Mouse (Mus musculus): ENCODE data around the gene Cdk2ap1. TPM values are rescaled to one million over a fixed set of nuclear protein-coding genes. Genes with fewer than 3 reads are reported as not detected.
"Not testable (repeated sequence)": the region's sequence is repeated elsewhere in the genome, so short reads cannot be mapped to it uniquely, and the experiment has no call there.

Cdk2ap1 gene
- polyA plus RNA-seq, 1 experiment from 2014 or later: 62.3 TPM

DNA sequence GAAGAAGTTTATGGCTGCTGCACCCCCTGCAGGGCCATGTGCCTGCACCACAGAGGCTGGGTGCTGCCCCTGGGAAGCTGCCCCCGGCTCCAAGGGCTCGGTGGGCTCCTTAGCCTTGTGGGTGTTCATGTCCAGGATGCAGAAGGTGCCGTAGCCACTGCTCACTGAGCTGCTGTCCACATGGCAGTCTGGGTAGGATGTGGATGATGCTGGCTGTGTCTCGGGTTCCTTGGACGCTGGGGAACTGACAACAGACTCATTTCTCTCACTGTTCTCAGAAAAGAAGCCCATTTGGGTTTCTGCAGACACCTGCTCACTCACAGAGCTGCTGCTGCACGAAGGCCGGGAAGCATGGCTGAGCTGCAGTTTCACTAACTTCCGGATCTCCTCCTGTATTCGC, 47.4 kb downstream of the Cdk2ap1 start:
- H3K9ac ChIP-seq (ENCODE audit: low read depth, low read length): no peak overlapping the region
- 92% methylated on average over 9 of the region's 9 CpGs for WGBS
- no peaks in the 10 kb centered on the region for H3K9me3 ChIP-seq (ENCODE audit: control insufficient read depth, low read length)
- no peaks in the 10 kb centered on the region for H3K4me1 ChIP-seq (ENCODE audit: control insufficient read depth, insufficient read depth, low read length)
- peaks cover 73% of the 10 kb centered on the region for H3K36me3 ChIP-seq (ENCODE audit: control insufficient read depth, insufficient read depth, low read length)
- ATAC-seq (ENCODE audit: low FRiP score, low TSS enrichment): no peak
- H3K4me3 ChIP-seq (ENCODE audit: low read length): no peak overlapping the region
- H3K4me2 ChIP-seq (replicated peaks; ENCODE audit: low read depth, low read length): no peak overlapping the region
- H3K27ac ChIP-seq (ENCODE audit: low read depth, low read length): no peak overlapping the region
- no peaks in the 10 kb centered on the region for H3K27me3 ChIP-seq (ENCODE audit: control insufficient read depth, insufficient read depth, low read length)

DNA sequence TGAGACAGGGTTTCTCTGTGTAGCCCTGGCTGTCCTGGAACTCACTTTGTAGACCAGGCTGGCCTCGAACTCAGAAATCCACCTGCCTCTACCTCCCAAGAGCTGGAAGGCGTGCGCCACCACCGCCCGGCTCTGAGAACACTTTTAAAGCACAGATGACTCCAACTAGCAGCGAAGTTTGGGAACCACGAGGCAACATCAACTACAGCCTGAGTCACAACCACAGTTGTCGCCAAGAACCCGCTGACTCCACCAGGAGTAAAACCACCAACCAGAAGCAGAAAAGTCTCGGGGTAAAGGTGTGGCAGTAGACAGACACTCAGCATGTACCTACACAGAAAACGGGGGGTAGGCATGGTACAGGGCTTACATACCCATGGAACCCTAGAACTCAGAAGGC, 52.8 kb downstream of the Cdk2ap1 start:
- no peak overlapping the region for H3K4me3 ChIP-seq (ENCODE audit: low read length)
- H3K27me3 ChIP-seq (ENCODE audit: control insufficient read depth, insufficient read depth, low read length): no peaks in the 10 kb centered on the region
- no peak overlapping the region for H3K27ac ChIP-seq (ENCODE audit: low read depth, low read length)
- H3K9ac ChIP-seq (ENCODE audit: low read depth, low read length): no peak overlapping the region
- ATAC-seq (ENCODE audit: low FRiP score, low TSS enrichment): no peak
- no peak overlapping the region for H3K4me2 ChIP-seq (replicated peaks; ENCODE audit: low read depth, low read length)
- 95% methylated on average over 11 of the region's 11 CpGs for WGBS
- no peaks in the 10 kb centered on the region for H3K9me3 ChIP-seq (ENCODE audit: control insufficient read depth, low read length)
- peaks cover 71% of the 10 kb centered on the region for H3K36me3 ChIP-seq (ENCODE audit: control insufficient read depth, insufficient read depth, low read length)
- H3K4me1 ChIP-seq (ENCODE audit: control insufficient read depth, insufficient read depth, low read length): no peaks in the 10 kb centered on the region

DNA sequence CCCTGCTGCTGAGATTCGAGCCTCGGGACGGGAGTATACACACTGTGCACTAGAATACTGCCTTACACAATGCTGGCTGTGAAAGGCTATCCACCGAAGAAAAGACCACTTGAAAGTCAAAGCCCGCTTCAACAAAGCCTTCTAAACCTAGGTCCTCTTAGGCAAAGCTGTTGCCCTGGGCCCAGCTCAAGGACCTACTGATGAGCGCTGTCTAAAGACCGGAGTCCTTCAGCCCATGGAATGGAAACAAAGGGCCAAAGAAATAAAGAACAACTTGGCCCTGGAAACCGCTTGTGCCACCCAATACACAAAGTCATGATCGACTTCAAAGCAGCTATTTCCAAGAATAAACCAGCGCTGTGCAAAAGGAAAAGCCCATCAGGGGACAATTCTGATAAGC, 53.7 kb downstream of the Cdk2ap1 start:
- ATAC-seq (ENCODE audit: low FRiP score, low TSS enrichment): no peak
- 95% methylated on average over 10 of the region's 10 CpGs for WGBS

DNA sequence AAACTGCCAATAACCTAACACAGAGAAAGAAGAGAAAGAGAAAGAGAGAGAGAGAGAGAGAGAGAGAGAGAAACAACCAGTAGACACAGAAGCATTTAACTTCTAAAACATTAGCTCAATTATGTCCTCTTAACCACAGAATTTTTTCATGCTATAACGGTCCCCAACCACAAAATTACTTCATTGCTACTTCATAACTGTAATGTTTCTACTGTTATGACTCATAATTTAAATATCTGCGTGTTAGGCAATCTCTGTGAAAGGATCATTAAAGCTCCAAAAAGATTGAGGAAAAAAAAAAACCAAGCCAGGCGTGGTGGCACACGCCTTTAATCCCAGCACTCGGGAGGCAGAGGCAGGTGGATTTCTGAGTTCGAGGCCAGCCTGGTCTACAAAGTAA, 60.0 kb downstream of the Cdk2ap1 start:
- H3K27ac ChIP-seq (ENCODE audit: low read depth, low read length); H3K4me1 ChIP-seq (ENCODE audit: control insufficient read depth, insufficient read depth, low read length); ATAC-seq (ENCODE audit: low FRiP score, low TSS enrichment); H3K9ac ChIP-seq (ENCODE audit: low read depth, low read length); H3K4me3 ChIP-seq (ENCODE audit: low read length); H3K27me3 ChIP-seq (ENCODE audit: control insufficient read depth, insufficient read depth, low read length); H3K4me2 ChIP-seq (replicated peaks; ENCODE audit: low read depth, low read length); H3K9me3 ChIP-seq (ENCODE audit: control insufficient read depth, low read length): not testable (repeated sequence)
- WGBS: 96% methylated on average over 6 of the region's 6 CpGs
- peaks cover 65% of the 10 kb centered on the region for H3K36me3 ChIP-seq (ENCODE audit: control insufficient read depth, insufficient read depth, low read length)

More for the DNA sequence above, 53.7 kb downstream of the Cdk2ap1 start:
- H3K4me3 ChIP-seq (ENCODE audit: low read length): no peak overlapping the region
- peaks cover 64% of the 10 kb centered on the region for H3K36me3 ChIP-seq (ENCODE audit: control insufficient read depth, insufficient read depth, low read length)
- no peaks in the 10 kb centered on the region for H3K27me3 ChIP-seq (ENCODE audit: control insufficient read depth, insufficient read depth, low read length)
- no peaks in the 10 kb centered on the region for H3K4me1 ChIP-seq (ENCODE audit: control insufficient read depth, insufficient read depth, low read length)
- H3K27ac ChIP-seq (ENCODE audit: low read depth, low read length): no peak overlapping the region
- no peak overlapping the region for H3K9ac ChIP-seq (ENCODE audit: low read depth, low read length)
- no peaks in the 10 kb centered on the region for H3K9me3 ChIP-seq (ENCODE audit: control insufficient read depth, low read length)
- H3K4me2 ChIP-seq (replicated peaks; ENCODE audit: low read depth, low read length): no peak overlapping the region

DNA sequence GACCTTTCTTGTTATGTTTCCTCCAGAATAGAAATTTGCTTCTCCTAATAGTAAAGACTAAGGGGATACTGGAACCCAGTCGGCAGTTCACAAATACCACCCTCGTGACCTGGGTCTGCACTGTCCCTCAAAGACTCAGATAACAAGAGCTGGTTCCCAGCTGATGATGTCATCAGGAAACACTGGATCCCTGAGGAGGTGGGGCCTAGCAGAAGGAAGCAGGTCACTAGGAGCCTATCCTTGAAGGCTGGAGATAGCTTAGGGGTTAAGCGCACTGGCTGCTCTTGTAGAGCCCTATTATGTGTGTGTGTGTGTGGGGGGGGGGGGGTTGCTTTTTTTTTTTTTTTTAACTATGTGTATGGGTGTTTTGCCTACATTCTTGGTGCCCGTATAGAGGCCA, 62.8 kb downstream of the Cdk2ap1 start:
- Histone ChIP-seq H3K9me3 (ENCODE audit: control insufficient read depth, low read length) (no peaks in the 10 kb centered on the region), H3K9ac (ENCODE audit: low read depth, low read length) (no peak overlapping the region), H3K4me3 (ENCODE audit: low read length) (no peak overlapping the region), H3K4me1 (ENCODE audit: control insufficient read depth, insufficient read depth, low read length) (no peaks in the 10 kb centered on the region), H3K4me2 (replicated peaks; ENCODE audit: low read depth, low read length) (no peak overlapping the region), H3K36me3 (ENCODE audit: control insufficient read depth, insufficient read depth, low read length) (peaks cover 58% of the 10 kb centered on the region), H3K27ac (ENCODE audit: low read depth, low read length) (no peak overlapping the region), H3K27me3 (ENCODE audit: control insufficient read depth, insufficient read depth, low read length) (no peaks in the 10 kb centered on the region)
- 78% methylated on average over 4 of the region's 4 CpGs for WGBS
- no peak for ATAC-seq (ENCODE audit: low FRiP score, low TSS enrichment)

DNA sequence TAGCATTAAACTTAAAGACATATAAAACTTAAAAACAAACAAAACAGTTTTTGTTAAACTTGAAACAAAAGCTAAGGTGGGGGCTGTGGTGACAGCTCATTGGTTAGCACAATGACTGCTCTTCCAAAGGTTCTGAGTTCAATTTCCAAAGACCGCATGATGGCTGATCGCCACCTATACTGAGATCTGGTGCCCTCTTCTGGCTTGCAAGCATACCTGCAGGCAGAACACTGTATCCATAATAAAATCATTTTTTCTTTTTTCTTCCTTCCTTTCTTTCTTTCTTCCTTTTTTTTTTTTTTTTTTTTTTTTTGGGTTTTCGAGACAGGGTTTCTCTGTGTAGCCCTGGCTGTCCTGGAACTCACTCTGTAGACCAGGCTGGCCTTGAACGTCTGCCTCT, 63.6 kb downstream of the Cdk2ap1 start:
- ATAC-seq (ENCODE audit: low FRiP score, low TSS enrichment); H3K27me3 ChIP-seq (ENCODE audit: control insufficient read depth, insufficient read depth, low read length); H3K27ac ChIP-seq (ENCODE audit: low read depth, low read length); H3K4me1 ChIP-seq (ENCODE audit: control insufficient read depth, insufficient read depth, low read length); H3K4me3 ChIP-seq (ENCODE audit: low read length); H3K9ac ChIP-seq (ENCODE audit: low read depth, low read length); H3K9me3 ChIP-seq (ENCODE audit: control insufficient read depth, low read length); H3K4me2 ChIP-seq (replicated peaks; ENCODE audit: low read depth, low read length): not testable (repeated sequence)
- 73% methylated on average over 3 of the region's 4 CpGs for WGBS
- H3K36me3 ChIP-seq (ENCODE audit: control insufficient read depth, insufficient read depth, low read length): peaks cover 61% of the 10 kb centered on the region

DNA sequence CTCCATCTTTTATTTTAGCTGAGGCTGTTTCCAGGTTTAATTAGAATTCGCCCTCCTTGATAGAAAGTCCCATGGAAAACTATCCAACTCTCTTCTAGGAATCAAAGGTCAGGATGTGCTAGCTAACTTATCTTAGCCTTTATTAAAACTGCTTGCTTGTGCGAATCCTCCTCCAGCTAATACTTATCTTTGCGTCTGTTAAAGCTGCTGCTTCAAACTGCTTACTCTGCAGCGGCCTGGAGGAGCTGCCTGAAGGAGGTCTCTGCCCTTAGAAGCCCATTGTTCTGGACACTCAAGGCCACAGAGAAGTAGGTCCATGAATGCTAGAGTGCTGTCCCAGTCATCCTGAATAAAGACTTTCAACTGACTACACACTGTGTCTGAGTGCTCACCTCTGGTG, 66.4 kb downstream of the Cdk2ap1 start:
- no peaks in the 10 kb centered on the region for H3K9me3 ChIP-seq (ENCODE audit: control insufficient read depth, low read length)
- H3K4me1 ChIP-seq (ENCODE audit: control insufficient read depth, insufficient read depth, low read length): no peaks in the 10 kb centered on the region
- H3K27me3 ChIP-seq (ENCODE audit: control insufficient read depth, insufficient read depth, low read length): no peaks in the 10 kb centered on the region
- ATAC-seq (ENCODE audit: low FRiP score, low TSS enrichment): no peak
- H3K27ac ChIP-seq (ENCODE audit: low read depth, low read length): no peak overlapping the region
- H3K9ac ChIP-seq (ENCODE audit: low read depth, low read length): no peak overlapping the region
- no peak overlapping the region for H3K4me3 ChIP-seq (ENCODE audit: low read length)
- whole genome bisulfite sequencing: 96% methylated on average over 4 of the region's 4 CpGs
- no peak overlapping the region for H3K4me2 ChIP-seq (replicated peaks; ENCODE audit: low read depth, low read length)
- peaks cover 61% of the 10 kb centered on the region for H3K36me3 ChIP-seq (ENCODE audit: control insufficient read depth, insufficient read depth, low read length)

Other genes with a start within 250 kb of the Cdk2ap1 start
- 105 and 114 TPM in 2 replicates for gene Arl6ip4, start 247.0 kb downstream of the Cdk2ap1 start, polyA plus RNA-seq (2014; fragmentation: Nextera tagmentation; extraction: Ambion mirVana)
- 5.1 and 7.0 TPM in 2 replicates for gene Pitpnm2, start 113.3 kb downstream of the Cdk2ap1 start, polyA plus RNA-seq (2014; fragmentation: Nextera tagmentation; extraction: Ambion mirVana)
- gene Mphosph9, start 35.1 kb downstream of the Cdk2ap1 start, polyA plus RNA-seq (2014; fragmentation: Nextera tagmentation; extraction: Ambion mirVana): 11.8 and 20.8 TPM in 2 replicates
- 12.5 and 13.2 TPM in 2 replicates for gene 2810006K23Rik, start 35.0 kb downstream of the Cdk2ap1 start, polyA plus RNA-seq (2014; fragmentation: Nextera tagmentation; extraction: Ambion mirVana)
- gene Sbno1, start 62.9 kb upstream of the Cdk2ap1 start, polyA plus RNA-seq (2014; fragmentation: Nextera tagmentation; extraction: Ambion mirVana): 66.3 and 102 TPM in 2 replicates
- gene Kmt5a, start 76.8 kb upstream of the Cdk2ap1 start, polyA plus RNA-seq (2014; fragmentation: Nextera tagmentation; extraction: Ambion mirVana): 54.7 and 58.6 TPM in 2 replicates
- gene Rilpl2, start 115.3 kb upstream of the Cdk2ap1 start, polyA plus RNA-seq (2014; fragmentation: Nextera tagmentation; extraction: Ambion mirVana): 29.4 and 31.7 TPM in 2 replicates
- 12.8 and 23.8 TPM in 2 replicates for gene Snrnp35, start 120.1 kb upstream of the Cdk2ap1 start, polyA plus RNA-seq (2014; fragmentation: Nextera tagmentation; extraction: Ambion mirVana)
- 21.9 and 26.1 TPM in 2 replicates for gene Rilpl1, start 168.3 kb upstream of the Cdk2ap1 start, polyA plus RNA-seq (2014; fragmentation: Nextera tagmentation; extraction: Ambion mirVana)
- 457 and 564 TPM in 2 replicates for gene Tmed2, start 177.6 kb upstream of the Cdk2ap1 start, polyA plus RNA-seq (2014; fragmentation: Nextera tagmentation; extraction: Ambion mirVana)
- gene Ddx55, start 189.8 kb upstream of the Cdk2ap1 start, polyA plus RNA-seq (2014; fragmentation: Nextera tagmentation; extraction: Ambion mirVana): 14.0 and 17.3 TPM in 2 replicates
- gene Eif2b1, start 216.0 kb upstream of the Cdk2ap1 start, polyA plus RNA-seq (2014; fragmentation: Nextera tagmentation; extraction: Ambion mirVana): 84.8 and 85.1 TPM in 2 replicates
- gene Gtf2h3, start 216.1 kb upstream of the Cdk2ap1 start, polyA plus RNA-seq (2014; fragmentation: Nextera tagmentation; extraction: Ambion mirVana): 73.7 and 79.8 TPM in 2 replicates

Measured in kidney, embryonic 14.5 days (tissue).